Mouse (Mus musculus): ENCODE results near the gene Gpat3. TPM values are rescaled to one million over a fixed set of nuclear protein-coding genes. Genes with fewer than 3 reads are reported as not detected.
A peak's percentile ranks its signal among the peaks of the same experiment; 100 is the strongest.

Gpat3 gene
- polyA plus RNA-seq, 1 experiment from 2014 or later, result 1.9 TPM

GRCm38 (mm10) chr5:100826531-100826930, 19.0 kb upstream of the Gpat3 start:
- H3K4me1 ChIP-seq (replicated peaks; ENCODE audit: control insufficient read depth, insufficient read depth, low read length), result no peaks in the 10 kb centered on the region
- no peak overlapping the region for H3K27ac ChIP-seq
- DNase-seq (ENCODE audit: low spot score) (no peak), ATAC-seq (ENCODE audit: low FRiP score) (no peak)
- H3K27me3 ChIP-seq (ENCODE audit: control insufficient read depth, insufficient read depth, low read length), result no peaks in the 10 kb centered on the region
- no peak overlapping the region for H3K4me2 ChIP-seq (replicated peaks)
- 82% methylated on average over 7 of the region's 7 CpGs for WGBS
- no peaks in the 10 kb centered on the region for H3K9me3 ChIP-seq (ENCODE audit: control insufficient read depth, low read length)
- no peak overlapping the region for H3K4me3 ChIP-seq (replicated peaks; ENCODE audit: low read length)
- H3K36me3 ChIP-seq (replicated peaks; ENCODE audit: control insufficient read depth, insufficient read depth), result no peaks in the 10 kb centered on the region
- no peak overlapping the region for H3K9ac ChIP-seq

GRCm38 (mm10) chr5:100828701-100829100, 16.8 kb upstream of the Gpat3 start:
- WGBS, result 84% methylated on average over 3 of the region's 3 CpGs
- H3K4me2 ChIP-seq (replicated peaks), result no peak overlapping the region

GRCm38 (mm10) chr5:100832680-100833079, 12.8 kb upstream of the Gpat3 start:
- 92% methylated on average over 3 of the region's 3 CpGs for WGBS
- Histone ChIP-seq H3K9me3 (ENCODE audit: control insufficient read depth, low read length) (no peaks in the 10 kb centered on the region), H3K27ac (no peak overlapping the region), H3K9ac (no peak overlapping the region), H3K4me1 (replicated peaks; ENCODE audit: control insufficient read depth, insufficient read depth, low read length) (no peaks in the 10 kb centered on the region), H3K4me3 (replicated peaks; ENCODE audit: low read length) (no peak overlapping the region), H3K27me3 (ENCODE audit: control insufficient read depth, insufficient read depth, low read length) (no peaks in the 10 kb centered on the region), H3K36me3 (replicated peaks; ENCODE audit: control insufficient read depth, insufficient read depth) (no peaks in the 10 kb centered on the region), H3K4me2 (replicated peaks) (no peak overlapping the region)
- ATAC-seq (ENCODE audit: low FRiP score) (no peak), DNase-seq (ENCODE audit: low spot score) (no peak)

More at GRCm38 (mm10) chr5:100828701-100829100, 16.8 kb upstream of the Gpat3 start:
- Histone ChIP-seq H3K27ac (no peak overlapping the region), H3K4me3 (replicated peaks; ENCODE audit: low read length) (no peak overlapping the region), H3K9me3 (ENCODE audit: control insufficient read depth, low read length) (no peaks in the 10 kb centered on the region), H3K27me3 (ENCODE audit: control insufficient read depth, insufficient read depth, low read length) (no peaks in the 10 kb centered on the region), H3K9ac (no peak overlapping the region), H3K4me1 (replicated peaks; ENCODE audit: control insufficient read depth, insufficient read depth, low read length) (no peaks in the 10 kb centered on the region), H3K36me3 (replicated peaks; ENCODE audit: control insufficient read depth, insufficient read depth) (no peaks in the 10 kb centered on the region)
- DNase-seq (ENCODE audit: low spot score) (no peak), ATAC-seq (ENCODE audit: low FRiP score) (no peak)

- Histone ChIP-seq H3K4me1 (replicated peaks; ENCODE audit: control insufficient read depth, insufficient read depth, low read length) (no peaks in the 10 kb centered on the region), H3K4me3 (replicated peaks; ENCODE audit: low read length) (no peak overlapping the region), H3K4me2 (replicated peaks) (no peak overlapping the region), H3K27me3 (ENCODE audit: control insufficient read depth, insufficient read depth, low read length) (no peaks in the 10 kb centered on the region), H3K27ac (no peak overlapping the region), H3K9me3 (ENCODE audit: control insufficient read depth, low read length) (no peaks in the 10 kb centered on the region), H3K36me3 (replicated peaks; ENCODE audit: control insufficient read depth, insufficient read depth) (no peaks in the 10 kb centered on the region), H3K9ac (no peak overlapping the region)
- ATAC-seq (ENCODE audit: low FRiP score), result no peak
- no peak for DNase-seq (ENCODE audit: low spot score)
- WGBS, result 88% methylated on average over 2 of the region's 2 CpGs
Measured at GRCm38 (mm10) chr5:100833841-100834240, 11.7 kb upstream of the Gpat3 start.

GRCm38 (mm10) chr5:100835862-100836538, 9.5 kb upstream of the Gpat3 start:
- no peak overlapping the region for H3K27ac ChIP-seq
- H3K4me3 ChIP-seq (replicated peaks; ENCODE audit: low read length), result no peak overlapping the region
- no peaks in the 10 kb centered on the region for H3K4me1 ChIP-seq (replicated peaks; ENCODE audit: control insufficient read depth, insufficient read depth, low read length)
- no peak overlapping the region for H3K9ac ChIP-seq
- no peaks in the 10 kb centered on the region for H3K36me3 ChIP-seq (replicated peaks; ENCODE audit: control insufficient read depth, insufficient read depth)
- no peaks in the 10 kb centered on the region for H3K9me3 ChIP-seq (ENCODE audit: control insufficient read depth, low read length)
- no peak overlapping the region for H3K4me2 ChIP-seq (replicated peaks)
- 80% methylated on average over 8 of the region's 9 CpGs for WGBS
- DNase-seq (ENCODE audit: low spot score) (no peak), ATAC-seq (ENCODE audit: low FRiP score) (no peak)
- no peaks in the 10 kb centered on the region for H3K27me3 ChIP-seq (ENCODE audit: control insufficient read depth, insufficient read depth, low read length)

- WGBS, result 93% methylated on average over 7 of the region's 7 CpGs
- H3K4me3 ChIP-seq (replicated peaks; ENCODE audit: low read length), result no peak overlapping the region
- H3K4me2 ChIP-seq (replicated peaks), result no peak overlapping the region
- no peaks in the 10 kb centered on the region for H3K27me3 ChIP-seq (ENCODE audit: control insufficient read depth, insufficient read depth, low read length)
- H3K9ac ChIP-seq, result no peak overlapping the region
- 0 out of 2 replicates have a peak, but pooled peaks cover 8% of the 10 kb centered on the region for H3K9me3 ChIP-seq (ENCODE audit: control insufficient read depth, low read length)
- H3K36me3 ChIP-seq (replicated peaks; ENCODE audit: control insufficient read depth, insufficient read depth), result no peaks in the 10 kb centered on the region
- ATAC-seq (ENCODE audit: low FRiP score) (no peak), DNase-seq (ENCODE audit: low spot score) (no peak)
- H3K27ac ChIP-seq, result no peak overlapping the region
- no peaks in the 10 kb centered on the region for H3K4me1 ChIP-seq (replicated peaks; ENCODE audit: control insufficient read depth, insufficient read depth, low read length)
Measured at GRCm38 (mm10) chr5:100837907-100838306, 7.6 kb upstream of the Gpat3 start.

- Histone ChIP-seq H3K9ac (no peak overlapping the region), H3K27me3 (ENCODE audit: control insufficient read depth, insufficient read depth, low read length) (peaks cover 64% of the 10 kb centered on the region), H3K36me3 (replicated peaks; ENCODE audit: control insufficient read depth, insufficient read depth) (no peaks in the 10 kb centered on the region), H3K4me3 (replicated peaks; ENCODE audit: low read length) (no peak overlapping the region), H3K9me3 (ENCODE audit: control insufficient read depth, low read length) (0 out of 2 replicates have a peak, but pooled peaks cover 8% of the 10 kb centered on the region), H3K4me2 (replicated peaks) (no peak overlapping the region), H3K27ac (no peak overlapping the region), H3K4me1 (replicated peaks; ENCODE audit: control insufficient read depth, insufficient read depth, low read length) (peaks cover 14% of the 10 kb centered on the region)
- WGBS, result 62% methylated on average over 3 of the region's 3 CpGs
- no peak for DNase-seq (ENCODE audit: low spot score)
- ATAC-seq (ENCODE audit: low FRiP score), result no peak
Measured at GRCm38 (mm10) chr5:100844485-100844884, 1.0 kb upstream of the Gpat3 start.

GRCm38 (mm10) chr5:100845848-100846598, 510 bp downstream of the Gpat3 start:
- ATAC-seq (ENCODE audit: low FRiP score) (peak; percentile 34; the same call in 1 of the 2 replicates), DNase-seq (ENCODE audit: low spot score) (no peak)
- H3K36me3 ChIP-seq (replicated peaks; ENCODE audit: control insufficient read depth, insufficient read depth), result no peaks in the 10 kb centered on the region
- peaks cover 64% of the 10 kb centered on the region for H3K27me3 ChIP-seq (ENCODE audit: control insufficient read depth, insufficient read depth, low read length)
- H3K27ac ChIP-seq, result no peak overlapping the region
- peaks cover 14% of the 10 kb centered on the region for H3K4me1 ChIP-seq (replicated peaks; ENCODE audit: control insufficient read depth, insufficient read depth, low read length)
- WGBS, result under 1% methylated on average over 52 of the region's 52 CpGs
- H3K9ac ChIP-seq, result peak overlapping the region; percentile 47
- peak overlapping the region; percentile 42 for H3K4me3 ChIP-seq (replicated peaks; ENCODE audit: low read length)
- H3K9me3 ChIP-seq (ENCODE audit: control insufficient read depth, low read length), result 0 out of 2 replicates have a peak, but pooled peaks cover 8% of the 10 kb centered on the region
- H3K4me2 ChIP-seq (replicated peaks), result peak overlapping the region; percentile 82

GRCm38 (mm10) chr5:100846599-100846920, 1.0 kb downstream of the Gpat3 start:
- 0 out of 2 replicates have a peak, but pooled peaks cover 7% of the 10 kb centered on the region for H3K9me3 ChIP-seq (ENCODE audit: control insufficient read depth, low read length)
- no peaks in the 10 kb centered on the region for H3K36me3 ChIP-seq (replicated peaks; ENCODE audit: control insufficient read depth, insufficient read depth)
- ATAC-seq (ENCODE audit: low FRiP score), result no peak
- no peak overlapping the region for H3K27ac ChIP-seq
- H3K27me3 ChIP-seq (ENCODE audit: control insufficient read depth, insufficient read depth, low read length), result peaks cover 64% of the 10 kb centered on the region
- peak overlapping the region; percentile 47 for H3K9ac ChIP-seq
- H3K4me3 ChIP-seq (replicated peaks; ENCODE audit: low read length), result peak overlapping the region; percentile 42
- under 1% methylated on average over 22 of the region's 22 CpGs for WGBS
- no peak for DNase-seq (ENCODE audit: low spot score)
- peaks cover 14% of the 10 kb centered on the region for H3K4me1 ChIP-seq (replicated peaks; ENCODE audit: control insufficient read depth, insufficient read depth, low read length)
- peak overlapping the region; percentile 82 for H3K4me2 ChIP-seq (replicated peaks)

Data from hindbrain, embryonic 14.5 days (tissue).